Mouse (Mus musculus) B cell, adult 2 months (primary cell): ENCODE results near the gene Olfr325.
A peak's percentile ranks its signal among the peaks of the same experiment; 100 is the strongest.
"Not testable (repeated sequence)": the region's sequence is repeated elsewhere in the genome, so short reads cannot be mapped to it uniquely, and the experiment has no call there.

Experiments used
- DNase-seq, 2 experiments: peaks; one replicate each; pipeline ENCODE4 v3.0.0; 2022

Gene Olfr325

DNA sequence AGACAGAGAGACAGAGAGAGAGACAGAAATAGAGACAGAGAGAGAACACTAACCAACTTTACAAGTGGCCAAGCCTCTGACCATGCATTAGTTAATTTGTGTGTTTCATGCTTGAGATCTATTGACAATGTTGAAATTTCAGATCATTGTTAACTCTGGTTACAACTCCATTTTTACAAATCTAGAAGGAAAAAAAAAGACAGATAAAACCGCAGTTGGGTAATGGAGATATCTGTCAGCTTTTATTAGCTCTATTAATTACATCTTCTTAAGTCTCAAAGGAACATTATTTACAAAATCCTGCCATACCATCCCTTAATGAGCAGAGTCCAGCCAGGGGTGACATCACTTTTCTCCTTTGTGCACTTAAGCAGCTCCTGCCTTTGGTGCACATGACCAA is at the start of gene Olfr325:
Olfr325 (plus strand) TSS at position 301 of the 400 bp plus-strand sequence.
- DNase-seq = no peak

DNA sequence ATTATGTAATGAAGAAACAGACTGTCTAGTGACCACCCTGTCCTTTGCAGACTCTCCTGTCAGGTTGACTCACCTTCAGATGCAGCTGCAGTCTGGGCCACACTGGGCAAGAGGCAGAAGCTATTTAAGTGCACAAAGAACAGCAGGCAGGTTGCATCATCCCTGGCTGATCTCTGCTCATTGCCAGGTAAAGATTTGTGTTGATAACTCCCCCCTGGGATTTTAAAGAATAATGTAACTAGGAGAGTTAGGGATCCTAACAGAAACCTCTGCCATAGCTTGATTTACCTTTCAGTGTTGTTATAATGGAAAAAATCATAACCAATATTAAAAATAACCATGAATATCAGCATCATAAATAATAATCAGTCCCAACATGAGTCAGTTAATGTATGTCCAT is 42.8 kb upstream of the Olfr325 start, which contains the start of gene Olfr330:
Olfr330 (minus strand) TSS at position 101 of the 400 bp plus-strand sequence.
- not testable (repeated sequence) for DNase-seq

DNA sequence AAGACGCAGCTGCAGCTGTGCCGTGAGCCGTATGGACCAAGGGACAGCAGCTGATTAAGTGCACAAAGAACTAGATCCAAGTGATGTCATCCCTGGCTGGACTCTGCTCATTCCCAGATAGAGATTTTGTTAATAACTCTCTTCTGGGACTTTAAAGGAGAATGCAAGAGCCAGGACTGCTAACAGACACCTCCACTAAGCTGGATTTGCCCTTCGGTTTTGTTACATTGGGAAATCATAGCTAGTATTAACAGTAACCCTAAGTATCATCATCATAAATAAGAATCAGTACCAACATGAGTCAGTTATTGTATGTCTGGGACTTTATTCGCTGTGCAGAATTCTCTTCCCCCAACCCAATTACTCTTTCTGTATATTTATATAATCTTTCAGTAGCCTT is 31.2 kb upstream of the Olfr325 start, which contains the start of gene Olfr329-ps:
Olfr329-ps (minus strand) TSS at position 101 of the 400 bp plus-strand sequence.
- no peak for DNase-seq

DNA sequence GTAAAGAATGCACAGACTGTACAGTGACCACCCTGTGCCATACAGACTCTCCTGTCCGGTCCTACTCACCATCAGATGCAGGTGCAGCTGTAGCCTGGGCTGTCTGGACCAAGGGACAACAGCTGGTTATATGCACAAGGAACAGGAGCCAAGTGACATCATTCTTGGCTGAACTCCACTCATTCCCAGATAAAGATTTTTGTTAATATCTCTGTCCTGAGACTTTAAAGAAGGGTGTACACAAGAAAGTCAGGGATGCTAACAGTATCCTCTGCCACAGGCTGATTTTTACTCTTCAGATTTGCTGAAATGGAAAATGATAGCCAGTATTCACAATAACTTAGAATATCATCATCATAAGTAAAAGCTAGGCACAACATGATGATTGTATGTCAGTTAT is 22.0 kb upstream of the Olfr325 start, which contains the start of gene Olfr328:
Olfr328 (minus strand) TSS at position 101 of the 400 bp plus-strand sequence.
- DNase-seq = no peak

DNA sequence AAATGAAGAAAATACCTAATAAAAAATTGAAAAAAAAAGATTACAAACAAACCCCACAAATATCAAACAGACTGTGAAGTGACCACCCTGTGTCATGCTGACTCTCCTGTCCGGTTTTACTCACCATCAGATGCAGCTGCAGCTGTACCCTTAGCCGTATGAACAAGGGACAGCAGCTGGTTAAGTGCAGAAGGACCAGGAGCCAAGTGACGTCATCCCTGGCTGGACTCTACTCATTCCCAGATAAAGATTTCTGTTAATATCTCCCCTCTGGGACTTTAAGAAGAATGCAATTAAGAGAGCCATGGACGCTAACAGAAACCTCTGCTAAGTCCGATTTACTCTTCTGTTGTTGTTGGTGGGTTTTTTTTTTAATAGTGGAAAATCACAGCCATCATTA is 7.1 kb upstream of the Olfr325 start, which contains the start of gene Olfr224:
Olfr224 (minus strand) TSS at position 149 of the 400 bp plus-strand sequence.
- DNase-seq = no peak

DNA sequence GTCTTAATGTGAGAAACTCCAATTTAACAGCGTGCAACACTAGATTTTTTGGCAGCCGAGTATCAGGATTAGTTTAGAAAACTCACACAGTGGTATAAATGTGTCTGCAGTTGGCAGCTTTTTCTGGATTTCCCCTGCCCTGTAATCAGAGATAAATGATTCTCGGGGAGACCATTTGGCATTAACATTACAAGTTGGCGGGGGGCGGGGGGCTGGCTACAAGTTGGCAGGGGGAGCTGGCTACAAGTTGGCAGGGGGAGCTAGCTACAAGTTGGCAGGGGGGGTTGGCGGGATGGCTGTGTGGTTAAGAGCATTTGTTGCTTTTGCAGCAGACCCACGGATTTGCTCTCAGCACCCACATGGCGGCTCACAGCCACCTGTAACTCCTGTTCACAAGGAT is 1.1 kb downstream of the Olfr325 start:
- DNase-seq = no peak

- DNase-seq = peak; percentile 53 to 59
Observed at GRCm38 (mm10) chr11:58587898-58588348, 10.4 kb downstream of the Olfr325 start.

GRCm38 (mm10) chr11:58588620-58589250 is 11.2 kb downstream of the Olfr325 start:
- no peak for DNase-seq

- no peak for DNase-seq
Observed at GRCm38 (mm10) chr11:58594814-58595213, 17.3 kb downstream of the Olfr325 start, which contains the start of gene Olfr324. Gene Olfr324, plus strand, starts transcription at chr11:58595114.

GRCm38 (mm10) chr11:58597837-58598236 is 20.3 kb downstream of the Olfr325 start:
- no peak for DNase-seq

GRCm38 (mm10) chr11:58602062-58602461 is 24.5 kb downstream of the Olfr325 start:
- DNase-seq = no peak

- no peak for DNase-seq
Observed at GRCm38 (mm10) chr11:58602800-58603560, 25.4 kb downstream of the Olfr325 start.

DNA sequence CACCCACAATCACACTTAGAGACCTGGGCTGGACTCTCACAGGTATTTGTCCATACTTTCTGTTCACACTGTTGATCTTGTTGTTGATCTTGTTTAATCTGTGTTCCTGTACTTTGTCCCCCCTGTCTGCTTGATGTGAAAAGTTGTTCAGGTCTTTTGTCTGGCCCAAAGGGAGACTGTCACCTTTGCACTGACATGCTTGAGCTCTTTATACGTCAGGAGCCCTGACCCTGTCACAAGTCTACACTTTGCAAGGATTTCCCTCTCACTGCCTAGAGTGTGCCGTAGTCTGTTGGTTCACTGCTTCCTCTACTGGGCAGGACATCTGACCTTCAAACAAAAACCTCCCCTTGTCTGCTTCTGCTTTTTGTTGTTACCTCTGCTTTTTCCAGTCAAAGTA is 27.2 kb downstream of the Olfr325 start:
- DNase-seq = no peak

DNA sequence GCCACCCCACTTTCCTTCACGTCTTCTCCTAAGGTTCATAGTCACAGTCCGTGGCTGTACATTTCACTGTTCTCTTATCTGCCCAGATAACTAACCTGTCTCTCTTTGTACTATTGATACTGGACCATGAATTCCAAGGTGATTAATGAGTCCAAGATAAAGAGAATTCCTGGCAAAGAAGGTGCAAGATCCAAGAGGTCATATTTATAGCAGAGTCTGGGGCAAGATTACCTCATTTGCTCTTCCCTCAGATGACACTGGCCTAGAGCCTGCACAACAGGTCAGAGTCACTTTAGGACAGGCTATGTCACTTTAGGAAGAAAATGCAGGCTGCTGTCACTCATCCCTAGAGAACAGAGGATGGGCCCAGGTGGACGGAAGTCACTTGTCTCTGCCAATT is 27.7 kb downstream of the Olfr325 start:
- DNase-seq = no peak

DNA sequence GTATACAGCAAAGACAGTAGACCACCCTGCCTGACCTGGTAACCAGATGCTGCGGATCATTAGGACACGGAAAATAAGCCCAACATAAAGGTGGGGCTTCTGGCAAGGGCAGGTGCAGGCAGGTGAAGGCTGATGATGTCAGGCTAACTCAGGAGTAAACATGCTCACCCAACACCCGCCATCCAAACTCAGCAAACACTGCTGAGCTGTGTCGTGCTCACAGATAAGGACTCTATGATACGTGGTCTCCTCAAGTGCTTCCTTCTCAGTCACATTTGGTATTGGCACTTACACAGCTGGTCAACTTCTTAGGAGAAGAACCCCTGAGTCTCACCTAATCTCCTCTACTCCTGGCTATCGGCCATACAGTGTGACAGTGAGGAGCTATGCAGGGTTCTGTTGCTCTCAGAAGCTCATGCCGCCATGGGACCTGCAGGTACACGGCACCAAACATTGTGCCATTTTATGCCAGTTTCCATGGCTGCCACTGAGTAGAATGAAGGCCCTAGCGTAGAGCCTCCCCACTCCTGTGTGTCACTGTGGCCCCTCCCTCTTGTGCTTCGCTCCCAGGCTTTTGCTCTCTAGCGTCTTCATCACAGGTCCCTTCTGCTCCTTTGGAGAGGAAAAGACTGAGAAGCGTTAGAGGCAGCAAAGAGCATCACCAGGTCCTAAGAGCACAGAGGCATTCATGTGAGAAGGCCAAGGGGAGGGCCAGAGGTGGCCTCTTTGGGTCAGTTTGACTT is 28.8 kb downstream of the Olfr325 start:
- no peak for DNase-seq

- DNase-seq = no peak
Observed at GRCm38 (mm10) chr11:58607030-58607429, 29.5 kb downstream of the Olfr325 start.

- DNase-seq = no peak
Observed at GRCm38 (mm10) chr11:58613359-58613758, 35.8 kb downstream of the Olfr325 start.

GRCm38 (mm10) chr11:58614526-58614925 is 37.0 kb downstream of the Olfr325 start:
- DNase-seq = no peak

DNA sequence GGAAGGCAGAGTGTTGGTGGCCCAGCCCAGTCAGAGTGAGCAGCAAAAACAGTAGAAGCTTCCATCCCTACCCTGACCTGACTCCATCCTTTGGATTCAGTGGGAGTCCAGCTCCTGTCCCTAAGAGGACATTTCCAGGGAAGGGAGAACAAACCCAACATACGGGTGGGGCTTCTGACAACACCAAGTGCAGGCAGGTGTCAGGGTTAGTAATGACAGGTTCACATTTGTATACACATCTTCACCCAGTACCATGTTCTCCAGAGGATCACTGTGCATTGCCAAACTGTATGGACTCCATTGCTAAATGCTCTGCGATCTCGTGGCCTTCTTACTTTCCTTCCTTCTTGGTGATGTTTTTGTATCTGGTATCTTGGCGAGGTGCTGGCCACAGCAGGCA is 38.4 kb downstream of the Olfr325 start, which contains the start of gene 2210407C18Rik:
2210407C18Rik (minus strand) TSS at position 101 of the 400 bp plus-strand sequence.
- DNase-seq = no peak

- DNase-seq = no peak
Observed at GRCm38 (mm10) chr11:58618369-58618768, 40.8 kb downstream of the Olfr325 start.

- no peak for DNase-seq
Observed at GRCm38 (mm10) chr11:58618793-58619192, 41.3 kb downstream of the Olfr325 start.

GRCm38 (mm10) chr11:58626146-58626545 is 48.6 kb downstream of the Olfr325 start:
- DNase-seq = no peak

DNA sequence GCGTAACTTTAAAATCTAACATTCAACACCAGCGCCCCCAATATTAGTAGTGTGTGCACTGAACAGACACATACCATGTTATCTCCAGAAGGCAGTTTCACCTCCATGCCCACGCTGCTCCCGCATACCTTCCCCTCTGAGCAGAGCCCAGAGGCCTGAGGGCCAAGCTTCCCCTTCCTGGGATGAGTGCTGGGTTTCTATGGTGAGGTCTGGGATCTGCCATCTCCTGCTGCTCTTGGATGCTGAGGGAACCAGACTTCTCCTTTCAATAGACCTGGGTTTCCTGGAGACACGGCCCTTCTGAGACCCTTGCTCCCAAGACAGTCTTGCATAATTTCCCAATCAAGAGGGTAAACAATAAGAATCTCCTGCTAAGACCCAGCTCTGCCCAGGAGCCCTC is 52.9 kb downstream of the Olfr325 start, which contains the start of gene Olfr323:
Olfr323 (minus strand) TSS at position 101 of the 400 bp plus-strand sequence.
- no peak for DNase-seq
